Comparison of ENCODE assay signal across 23 mouse cellular contexts in genomic region chr3:98049671-98050070, GRCm38 (mm10).
"Had no signal": no experiment of that assay in that cellular context is flagged by ENCODE, and none has a peak within 500 bp of the region (broad histone marks: within the 10 kb centered on the region; RNA-seq: fewer than 3 reads in every experiment).

No protein-coding gene starts in this region.

- DNase-seq: gastrocnemius, postnatal 14 days; gastrocnemius, postnatal 36 days; heart, adult 2 months; heart, postnatal 14 days; heart, postnatal 36 days; kidney, adult 11 months; kidney, adult 2 months; kidney, adult 9 months; kidney, postnatal 14 days; kidney, postnatal 36 days; layer of hippocampus, adult 9-11 months; layer of hippocampus, postnatal 36 days; liver; liver, embryonic 13.5 days; liver, postnatal 0 days had no signal

- H3K4me2 ChIP-seq: heart, embryonic 11.5 days; heart, embryonic 13.5 days; heart, embryonic 15.5 days; hindbrain, embryonic 15.5 days; kidney, embryonic 15.5 days; liver, embryonic 13.5 days; liver, embryonic 15.5 days had no signal

- H3K9me3 ChIP-seq: heart, embryonic 13.5 days; heart, embryonic 15.5 days; hindbrain, embryonic 15.5 days; kidney, embryonic 15.5 days; liver, embryonic 13.5 days; liver, embryonic 15.5 days had no signal

- H3K9ac ChIP-seq: heart, embryonic 13.5 days; heart, embryonic 15.5 days; hindbrain, embryonic 15.5 days; kidney, embryonic 15.5 days; liver, embryonic 13.5 days; liver, embryonic 15.5 days; liver, postnatal 0 days had no signal

- ATAC-seq: hindbrain, postnatal 0 days; intestine, embryonic 16.5 days; liver, postnatal 0 days had no signal

- H3K36me3 ChIP-seq: heart, embryonic 15.5 days; hindbrain, embryonic 15.5 days; liver, embryonic 15.5 days had no signal

- H3K27me3 ChIP-seq: heart, embryonic 13.5 days; heart, embryonic 15.5 days; hindbrain, embryonic 15.5 days; kidney, embryonic 15.5 days; liver, embryonic 13.5 days; liver, embryonic 15.5 days had no signal

- H3K4me3 ChIP-seq: heart, adult 2 months; heart, embryonic 13.5 days; heart, embryonic 15.5 days; hindbrain, embryonic 15.5 days; kidney, embryonic 15.5 days; liver, embryonic 13.5 days; liver, embryonic 15.5 days had no signal

- H3K27ac ChIP-seq: heart, adult 2 months; heart, embryonic 13.5 days; heart, embryonic 15.5 days; hindbrain, postnatal 0 days; liver, embryonic 13.5 days; liver, embryonic 15.5 days had no signal
